Mouse (Mus musculus) heart, postnatal 36 days (tissue): ENCODE results near the gene Gga3. TPM values are rescaled to one million over a fixed set of nuclear protein-coding genes. Genes with fewer than 3 reads are reported as not detected.
A peak's percentile ranks its signal among the peaks of the same experiment; 100 is the strongest.
"Not testable (repeated sequence)": the region's sequence is repeated elsewhere in the genome, so short reads cannot be mapped to it uniquely, and the experiment has no call there.

Experiments used
- DNase-seq, 2 experiments: peaks; one replicate each; pipeline ENCODE4 v3.0.0; 2021 to 2022
- intact Hi-C: fragments of 180-260 bp; cut with DNase I; formaldehyde crosslinking; loops from one replicate; pipeline ENCODE4 v1.15.1; 2025
- total RNA-seq, 2 experiments: library from RNA; stranded (reverse); gene quantifications; 2 replicates each; pipeline ENCODE4 v1.2.3; 2021

Gene Gga3
- total RNA-seq, result 10 to 100 TPM; 18.0 to 21.3 TPM

DNA sequence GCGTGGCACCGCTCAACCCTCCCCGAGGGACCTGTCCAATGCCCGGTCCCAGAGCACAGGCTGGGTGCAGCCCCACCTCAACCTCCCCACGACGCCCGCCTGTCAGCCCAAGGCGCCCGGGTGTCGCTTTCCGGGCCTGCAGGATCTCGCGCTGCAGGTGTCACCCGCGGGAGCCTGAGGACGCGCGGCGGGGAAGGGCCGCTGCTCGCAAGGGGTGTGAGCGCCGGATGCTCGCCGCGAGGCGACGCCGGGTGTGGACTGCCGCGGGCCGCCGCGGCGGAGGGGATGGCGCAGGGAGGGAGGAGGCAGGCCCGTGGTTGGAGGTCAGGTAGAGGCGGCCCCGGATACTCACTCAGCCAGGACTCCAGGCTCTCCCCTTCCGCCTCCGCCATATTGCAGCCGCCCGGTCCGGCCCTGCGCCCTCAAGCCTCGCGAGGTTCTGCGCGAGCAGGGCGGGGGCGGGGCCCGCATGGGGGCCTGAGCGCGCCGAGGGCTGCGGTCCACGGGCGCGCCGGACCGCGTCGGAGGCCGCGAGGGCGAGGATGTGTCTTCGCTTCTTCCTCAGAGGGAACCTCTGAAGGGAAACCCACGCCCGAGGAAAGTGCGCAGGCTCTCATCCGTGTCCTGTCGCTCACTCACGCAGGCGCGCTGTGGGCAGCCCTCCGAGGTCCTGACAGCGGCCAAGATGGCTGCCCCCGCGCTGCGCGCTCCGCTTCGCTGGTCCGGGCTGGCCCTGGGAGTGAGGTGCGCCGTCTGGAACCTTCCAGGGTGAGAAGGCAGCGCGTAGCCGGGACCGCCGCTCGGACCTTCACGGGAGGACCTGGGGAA lies at the start of gene Gga3, which contains the start of gene Mrps7:
Gga3 (minus strand) TSS at position 576 of the 828 bp plus-strand sequence.
Mrps7 (plus strand) TSS at position 450 of the 828 bp plus-strand sequence.
- peak; percentile 95 for DNase-seq
- intact Hi-C loops, result loop anchor here (5.0 kb wide), 1 partner anchor 116 kb away; no protein-coding TSS in a partner anchor

- DNase-seq, result no peak
- intact Hi-C loops, result no loop called here
These were observed 49.3 kb upstream of the Gga3 start for GRCm38 (mm10) chr11:115653194-115653593.

DNA sequence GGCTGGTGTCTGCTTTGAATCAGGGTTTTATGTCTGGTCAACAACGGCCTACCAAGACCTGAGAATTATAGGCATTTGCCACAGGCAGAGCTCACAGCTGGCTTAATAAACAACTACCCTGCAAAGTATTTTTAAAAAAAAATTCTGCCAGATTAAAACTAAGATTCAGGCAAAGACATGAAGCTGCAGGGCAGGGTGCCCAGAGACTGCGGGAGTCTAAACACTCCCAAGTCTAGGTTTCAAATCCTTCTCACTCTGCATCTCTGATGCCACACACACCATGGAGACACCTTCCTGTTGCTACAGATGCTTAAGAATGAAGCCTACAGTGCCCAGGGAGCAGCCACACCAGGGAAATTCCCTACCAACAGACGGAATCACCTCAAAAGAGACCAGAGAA lies 47.8 kb upstream of the Gga3 start:
- DNase-seq, result no peak
- intact Hi-C loops, result loop anchor here (1.0 kb wide), 1 partner anchor 10 kb away; no protein-coding TSS in a partner anchor

GRCm38 (mm10) chr11:115649706-115650105 lies 45.9 kb upstream of the Gga3 start:
- no peak for DNase-seq
- intact Hi-C loops, result loop anchor here (5.0 kb wide), 1 partner anchor 163 kb away; the partner anchor contains the start of genes Caskin2 and Tsen54

DNA sequence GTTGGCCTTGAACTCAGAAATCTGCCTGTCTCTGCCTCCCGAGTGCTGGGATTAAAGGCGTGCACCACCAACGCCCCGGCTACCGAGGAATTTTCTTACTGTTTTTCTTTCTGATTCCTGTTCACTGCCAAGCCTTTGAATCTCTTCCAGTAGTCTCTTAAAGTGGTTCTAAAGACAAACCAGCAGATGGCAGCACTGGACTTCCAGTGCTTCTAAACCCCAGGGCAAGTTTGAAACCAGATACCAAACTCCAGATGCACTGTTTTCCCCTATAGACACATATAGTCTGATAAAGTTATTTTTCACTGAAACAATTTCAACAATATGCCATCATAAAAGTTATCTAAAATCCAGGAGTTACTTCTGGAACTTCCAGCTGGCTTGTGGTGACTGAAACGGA lies 43.6 kb upstream of the Gga3 start:
- intact Hi-C loops, result loop anchor here (1.0 to 5.0 kb wide), 2 partner anchors 67 to 165 kb away; partner anchors contain the start of genes Caskin2 and Tsen54
- DNase-seq, result peak; percentile 58 to 63

GRCm38 (mm10) chr11:115646439-115646838 lies 42.6 kb upstream of the Gga3 start:
- no peak for DNase-seq
- intact Hi-C loops, result loop anchor here (5.0 kb wide), 1 partner anchor 166 kb away; the partner anchor contains the start of genes Caskin2 and Tsen54

GRCm38 (mm10) chr11:115645498-115645897 lies 41.6 kb upstream of the Gga3 start:
- intact Hi-C loops, result loop anchor here (5.0 kb wide), 1 partner anchor 167 kb away; the partner anchor contains the start of genes Caskin2 and Tsen54
- not testable (repeated sequence) for DNase-seq

DNA sequence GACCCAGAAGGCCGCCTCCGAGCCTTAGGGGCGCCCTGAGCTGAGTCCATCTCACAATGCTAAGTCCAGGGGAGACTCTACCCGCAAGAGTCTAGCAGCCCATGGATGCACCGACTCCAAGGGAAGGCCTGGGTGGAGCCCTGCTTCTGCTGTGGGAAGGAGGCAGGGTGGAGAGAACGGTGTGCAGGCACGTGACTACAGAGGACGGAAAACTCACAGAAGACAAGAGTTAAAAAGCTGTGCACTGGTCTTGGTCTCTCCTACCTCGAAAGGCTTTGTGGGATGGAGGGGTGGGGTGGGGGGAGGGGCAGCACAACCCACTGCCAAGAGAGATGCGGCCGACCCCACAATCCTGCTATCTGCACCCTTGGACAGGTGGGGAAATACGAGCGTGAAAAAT lies 40.5 kb upstream of the Gga3 start:
- intact Hi-C loops, result no loop called here
- no peak for DNase-seq

GRCm38 (mm10) chr11:115643265-115643664 lies 39.4 kb upstream of the Gga3 start:
- intact Hi-C loops, result no loop called here
- DNase-seq, result no peak

DNA sequence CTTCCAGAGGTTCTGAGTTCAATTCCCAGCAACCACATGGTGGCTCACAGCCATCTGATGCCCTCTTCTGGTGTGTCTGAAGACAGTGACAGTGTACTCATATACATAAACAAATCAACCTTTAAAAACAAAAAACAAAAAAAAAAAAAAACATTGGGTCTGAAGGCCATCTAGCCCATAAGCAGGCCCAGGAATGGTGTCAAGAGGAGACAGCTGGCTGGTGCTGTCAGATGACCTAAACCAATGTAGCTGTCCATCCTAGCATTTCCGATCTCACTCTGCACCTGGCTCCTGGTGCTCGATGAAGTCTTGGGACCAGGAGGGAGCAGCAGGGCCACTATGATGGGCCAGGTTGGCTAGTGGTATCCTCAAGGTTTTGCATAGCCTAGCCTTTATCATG lies 38.9 kb upstream of the Gga3 start:
- intact Hi-C loops, result no loop called here
- DNase-seq, result no peak

GRCm38 (mm10) chr11:115641664-115642036 lies 37.8 kb upstream of the Gga3 start:
- no peak for DNase-seq
- intact Hi-C loops, result no loop called here

DNA sequence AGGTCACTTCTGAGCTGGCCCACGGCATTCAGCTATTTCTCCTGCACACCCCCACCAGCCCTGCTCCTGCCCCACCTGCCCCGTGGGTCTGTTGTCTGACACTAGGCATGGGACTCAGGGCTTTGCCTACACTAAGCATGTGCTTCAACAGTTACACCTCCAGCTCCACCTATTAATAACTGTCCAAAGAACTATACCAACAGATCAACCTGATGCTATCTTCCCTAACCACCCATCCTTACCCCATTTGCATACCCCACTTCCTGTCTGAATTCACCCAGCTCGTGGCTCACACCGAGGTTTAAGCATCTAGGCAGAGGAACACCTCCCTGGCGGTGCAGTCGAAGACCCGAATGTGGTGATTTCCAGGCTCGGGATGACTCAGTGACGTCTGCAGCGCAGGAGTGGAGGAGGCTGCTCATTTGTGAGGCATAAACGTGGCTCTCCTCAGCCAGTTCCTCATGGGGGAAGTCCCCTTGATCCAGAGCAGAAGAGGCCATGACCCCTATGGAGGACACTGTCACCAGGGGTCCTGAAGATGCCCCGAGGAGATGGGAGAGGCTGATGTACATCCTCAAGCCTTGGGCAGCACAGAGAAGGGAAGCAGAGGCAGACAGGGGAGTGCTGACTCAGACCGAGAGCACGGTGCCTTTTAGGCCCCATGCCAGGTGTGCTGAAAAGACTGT lies 37.3 kb upstream of the Gga3 start:
- no peak for DNase-seq
- intact Hi-C loops, result no loop called here

- intact Hi-C loops, result no loop called here
- no peak for DNase-seq
These were observed 36.5 kb upstream of the Gga3 start for GRCm38 (mm10) chr11:115640311-115640828.

GRCm38 (mm10) chr11:115639540-115639939 lies 35.7 kb upstream of the Gga3 start:
- intact Hi-C loops, result no loop called here
- DNase-seq, result no peak

DNA sequence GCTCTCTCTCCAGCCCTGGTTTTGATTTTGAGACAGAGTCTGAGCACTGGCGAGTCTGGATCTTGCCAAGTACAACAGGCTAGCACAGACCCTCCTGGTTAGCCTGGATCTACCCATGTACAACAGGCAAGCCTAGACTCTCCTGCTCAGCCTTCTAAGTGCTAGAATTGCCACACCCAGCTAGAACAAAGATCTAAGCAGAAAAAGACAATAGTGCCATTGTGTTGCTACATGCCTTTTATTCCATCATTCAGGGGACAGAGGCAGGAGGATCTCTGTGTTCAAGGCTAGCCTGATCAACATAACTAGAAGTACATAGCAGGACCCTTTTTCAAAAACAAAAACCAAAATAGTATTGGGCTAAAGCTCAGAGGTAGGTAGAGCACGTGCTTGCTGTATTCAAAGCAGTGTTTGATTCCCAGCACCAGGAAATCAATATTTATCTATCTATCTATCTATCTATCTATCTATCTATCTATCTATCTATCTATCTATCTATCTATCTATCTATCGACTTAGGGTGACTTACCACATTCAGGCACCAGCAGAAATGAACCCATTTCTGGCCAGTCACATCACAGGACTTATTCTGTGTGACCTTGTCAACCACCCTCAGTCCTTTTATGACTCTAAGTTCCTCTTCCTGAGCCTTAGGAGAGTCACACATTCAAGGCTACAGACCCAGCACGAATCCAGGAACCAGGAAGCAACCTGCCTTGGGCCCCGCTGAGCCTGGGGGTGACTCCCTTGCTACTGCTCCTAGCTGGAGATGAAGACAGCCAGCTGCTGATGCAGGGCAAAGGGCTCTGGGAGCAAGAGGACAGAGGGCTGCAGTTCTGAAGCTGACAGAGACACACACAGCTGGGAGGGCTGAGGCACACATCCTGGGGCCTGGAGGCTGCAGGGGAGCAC lies 34.9 kb upstream of the Gga3 start:
- intact Hi-C loops, result no loop called here
- no peak for DNase-seq

GRCm38 (mm10) chr11:115636960-115637359 lies 33.1 kb upstream of the Gga3 start:
- intact Hi-C loops, result no loop called here

GRCm38 (mm10) chr11:115635484-115635883 lies 31.6 kb upstream of the Gga3 start:
- no peak for DNase-seq
- intact Hi-C loops, result no loop called here

More at GRCm38 (mm10) chr11:115636960-115637359, 33.1 kb upstream of the Gga3 start:
- DNase-seq, result no peak

DNA sequence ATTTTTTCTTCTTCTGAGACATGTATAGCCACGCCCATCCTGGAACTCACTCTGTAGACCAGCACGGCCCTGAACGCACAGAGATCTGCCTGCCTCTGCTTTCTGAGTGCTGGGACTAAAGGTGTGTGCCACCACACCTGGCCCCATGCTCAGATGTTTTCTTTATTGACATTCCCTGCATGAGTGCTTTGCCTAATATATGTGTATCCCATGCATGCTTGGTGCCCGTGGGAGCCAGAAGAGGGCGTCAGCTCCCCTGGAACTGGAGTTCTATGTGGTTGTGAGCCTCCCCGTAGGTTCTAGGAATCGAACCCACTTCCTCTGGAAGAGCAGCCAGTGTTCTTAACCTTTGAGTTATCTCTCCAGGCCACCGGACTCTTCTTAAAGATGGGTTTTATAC lies 31.2 kb upstream of the Gga3 start:
- intact Hi-C loops, result no loop called here
- no peak for DNase-seq

- DNase-seq, result no peak
- intact Hi-C loops, result no loop called here
These were observed 30.3 kb upstream of the Gga3 start for GRCm38 (mm10) chr11:115634109-115634508.

GRCm38 (mm10) chr11:115632862-115633261 lies 29.0 kb upstream of the Gga3 start:
- intact Hi-C loops, result no loop called here

More at GRCm38 (mm10) chr11:115632862-115633261, 29.0 kb upstream of the Gga3 start:
- DNase-seq, result no peak
